Mouse (Mus musculus) liver, embryonic 14.5 days (tissue): Measurements from ENCODE around the gene N4bp2l1.

Source experiments
- CTCF ChIP-seq: IDR thresholded peaks from 2 replicates; pipeline ENCODE4 v1.5.1; 2016; ENCODE audit warnings: antibody characterized with exemption, low read depth, control low read depth
- EP300 ChIP-seq: IDR thresholded peaks from 2 replicates; pipeline ENCODE4 v1.6.1; 2016; ENCODE audit warnings: antibody characterized with exemption, low read depth

DNA sequence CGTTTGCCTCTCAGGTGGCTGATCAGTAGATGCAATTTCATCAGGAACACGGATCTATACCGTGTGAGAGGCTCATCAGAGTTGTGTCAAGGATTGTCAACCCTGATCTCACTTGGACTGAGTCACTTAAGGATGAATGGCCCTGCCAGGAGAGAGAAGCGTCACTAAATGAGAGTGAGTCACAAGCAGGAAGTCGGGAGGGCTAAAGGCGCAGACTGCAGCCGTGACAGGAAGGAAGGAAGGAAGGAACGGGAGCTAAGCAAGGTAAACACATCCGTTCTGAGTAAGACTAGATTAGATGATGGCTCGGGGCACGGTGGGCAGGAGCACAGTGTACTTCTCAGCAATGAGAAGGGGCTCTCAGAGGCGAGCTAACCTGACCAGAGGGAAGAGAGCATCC is 14.7 kb upstream of the N4bp2l1 start:
- TF ChIP-seq CTCF: no peak
- TF ChIP-seq EP300: no peak
